Mouse (Mus musculus): ENCODE results near the gene Hist1h3i.

- no peak for TF ChIP-seq CTCF (IDR thresholded peaks at IDR 0.05; ENCODE audit: low read depth)
- TF ChIP-seq EP300 (IDR thresholded peaks at IDR 0.05; ENCODE audit: low read depth): no peak; the same call in 1 of the 2 replicates
Measured at GRCm38 (mm10) chr13:21749387-21750158, 33.6 kb downstream of the Hist1h3i start.
